Mouse (Mus musculus): ENCODE results near the gene Ccnjl. TPM values are rescaled to one million over a fixed set of nuclear protein-coding genes. Genes with fewer than 3 reads are reported as not detected.

Ccnjl gene
- total RNA-seq, 4 experiments from 2014 or later = 0.12 TPM; not detected in 3

GRCm38 (mm10) chr11:43624341-43624740, 95.8 kb downstream of the Ccnjl start:
- DNase-seq (ENCODE audit: low spot score in 2 of 2) = no peak

GRCm38 (mm10) chr11:43626300-43626926, 97.8 kb downstream of the Ccnjl start:
- DNase-seq (ENCODE audit: low spot score in 2 of 2) = no peak

- no peak for DNase-seq (ENCODE audit: low spot score in 2 of 2)
Observed at GRCm38 (mm10) chr11:43626927-43627645, 98.5 kb downstream of the Ccnjl start.

- DNase-seq (ENCODE audit: low spot score in 2 of 2) = no peak
Observed at GRCm38 (mm10) chr11:43631645-43632044, 103.1 kb downstream of the Ccnjl start.

GRCm38 (mm10) chr11:43632566-43632965, 104.0 kb downstream of the Ccnjl start:
- no peak for DNase-seq (ENCODE audit: low spot score in 2 of 2)

GRCm38 (mm10) chr11:43633165-43633564, 104.6 kb downstream of the Ccnjl start:
- no peak for DNase-seq (ENCODE audit: low spot score in 2 of 2)

GRCm38 (mm10) chr11:43633658-43634401, 105.2 kb downstream of the Ccnjl start:
- DNase-seq (ENCODE audit: low spot score in 2 of 2) = peak in 1 of 2 experiments; percentile 30

Other genes with a start within 250 kb of the Ccnjl start
- gene Pttg1, start 102.5 kb upstream of the Ccnjl start, total RNA-seq (2022) = 10 to 100 TPM; 43.0 to 53.8 (median 47.2) TPM
- gene Slu7, start 95.0 kb upstream of the Ccnjl start, total RNA-seq (2022) = 10 to 100 TPM; 29.9 to 33.9 (median 32.3) TPM
- 1 to 10 TPM; 1.2 to 2.1 (median 1.8) TPM for gene C1qtnf2, start 54.5 kb upstream of the Ccnjl start, total RNA-seq (2022)
- gene 4933415A04Rik, start 58.3 kb downstream of the Ccnjl start, total RNA-seq (2022) = under 1 TPM in 1 of 4 experiments, not detected in 3; 0.15 TPM
- gene Fabp6, start 72.8 kb downstream of the Ccnjl start, total RNA-seq (2022) = not detected
- gene Pwwp2a, start 153.2 kb downstream of the Ccnjl start, total RNA-seq (2022) = 10 to 100 TPM; 10.9 to 13.8 (median 12.4) TPM
- gene Ttc1, start 219.2 kb downstream of the Ccnjl start, total RNA-seq (2022) = 10 to 100 TPM; 71.3 to 76.4 (median 73.0) TPM